19 mouse cellular contexts compared by ENCODE assay signal in genomic region chr17:67815720-67816119, GRCm38 (mm10).
DNase-seq lines count a peak whose midpoint lies in the region.
"Had no signal": no experiment of that assay in that cellular context is flagged by ENCODE, and none has a peak within 500 bp of the region (broad histone marks: within the 10 kb centered on the region; RNA-seq: fewer than 3 reads in every experiment).

No protein-coding gene starts in this region.

- H3K4me3 ChIP-seq in heart, embryonic 10.5 days, result no peak overlapping the region

- no peak overlapping the region for H3K27ac ChIP-seq in heart, embryonic 10.5 days

- H3K36me3 ChIP-seq in heart, embryonic 10.5 days, result peaks cover 4% of the 10 kb centered on the region; the same call in 1 of the 2 replicates
- H3K36me3 ChIP-seq: G1E had no signal

- H3K9me3 ChIP-seq in heart, embryonic 10.5 days, result no peaks in the 10 kb centered on the region

- DNase-seq in heart, adult 11 months, result peak; percentile 66
- no peak for DNase-seq in heart, postnatal 10 days
- DNase-seq in heart, embryonic 10.5 days (ENCODE audit: low spot score), result peak; percentile 66
- no peak for DNase-seq in heart, adult 8-10 months (ENCODE audit: low spot score)
- DNase-seq in testis, postnatal 10 days (ENCODE audit: low spot score), result peak; percentile 30
- DNase-seq in testis, postnatal 14 days (ENCODE audit: low spot score), result no peak
- DNase-seq: adrenal gland, adult 2 months; adrenal gland, adult 8-10 months; adrenal gland, postnatal 10 days; adrenal gland, postnatal 14 days; adrenal gland, postnatal 25 days; adrenal gland, postnatal 36 days; B cell, adult 2 months; cerebellum, adult 11 months; cerebellum, adult 11-12 months; cerebellum, adult 18-20 months had no signal

- 87% methylated on average over 11 of the region's 11 CpGs for WGBS in heart, embryonic 10.5 days

- intact Hi-C loops in heart, postnatal 10 days (cut with DNase I), result no loop called here

- no peaks in the 10 kb centered on the region for H3K4me1 ChIP-seq in heart, embryonic 10.5 days

- no peaks in the 10 kb centered on the region for H3K27me3 ChIP-seq in heart, embryonic 10.5 days (ENCODE audit: insufficient read depth, poor library complexity, severe bottlenecking)
- H3K27me3 ChIP-seq: CH12.LX, Patski had no signal

Comparison
In these comparisons a context has a peak if more than half of its experiments do, and no peak if none do; other contexts are left out.
1. DNase-seq: peak in heart, adult 11 months (single experiment), heart, embryonic 10.5 days (single experiment) and testis, postnatal 10 days (single experiment); none in heart, postnatal 10 days (0 of 2), heart, adult 8-10 months (single experiment) and testis, postnatal 14 days (single experiment).